Mouse (Mus musculus): ENCODE data around the gene Tshr.
"Not testable (repeated sequence)": the region's sequence is repeated elsewhere in the genome, so short reads cannot be mapped to it uniquely, and the experiment has no call there.

Tshr gene

DNA sequence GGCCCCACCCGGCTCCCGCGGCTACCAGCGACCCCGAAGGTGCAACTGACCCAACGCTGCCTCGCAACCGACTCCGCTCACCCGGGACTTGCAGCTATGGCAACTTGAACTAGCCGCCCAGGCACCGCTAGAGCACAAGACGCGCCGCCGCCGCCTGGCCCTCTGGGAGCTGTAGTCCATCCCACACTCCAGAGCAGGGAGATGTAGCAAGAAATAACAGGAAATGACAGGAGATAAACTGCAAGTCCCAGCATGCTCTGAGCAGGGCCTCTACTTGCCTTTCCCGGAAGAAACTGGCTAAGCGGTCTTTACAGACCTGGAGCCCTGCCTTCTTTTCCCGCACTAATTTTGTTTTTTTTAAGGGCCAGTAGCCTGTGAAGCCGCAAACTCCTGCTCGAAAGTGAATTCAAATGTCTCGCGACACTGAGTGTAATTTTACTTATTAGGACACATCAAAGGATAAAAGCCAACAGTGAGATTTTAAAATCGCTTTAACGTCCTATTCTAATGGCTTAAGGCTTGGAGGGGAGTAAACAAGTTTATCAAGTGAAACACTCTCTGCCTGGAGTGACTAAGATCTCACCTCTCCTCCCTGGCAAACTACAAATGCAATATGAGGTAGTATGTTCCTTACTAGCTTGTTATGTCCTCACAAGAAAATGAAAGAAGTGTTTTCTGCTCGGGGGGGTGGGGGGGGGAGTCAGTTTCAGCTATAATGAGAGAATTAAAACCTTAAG, at the start of gene Tshr, which contains the start of gene Cep128:
Gene Tshr, plus strand, starts transcription at position 283 of the 737 bp plus-strand sequence.
Gene Cep128, minus strand, starts transcription at position 129 of the 737 bp plus-strand sequence.
- DNase-seq (ENCODE audit: low spot score in 2 of 2): peak; percentile 94 to 95

DNA sequence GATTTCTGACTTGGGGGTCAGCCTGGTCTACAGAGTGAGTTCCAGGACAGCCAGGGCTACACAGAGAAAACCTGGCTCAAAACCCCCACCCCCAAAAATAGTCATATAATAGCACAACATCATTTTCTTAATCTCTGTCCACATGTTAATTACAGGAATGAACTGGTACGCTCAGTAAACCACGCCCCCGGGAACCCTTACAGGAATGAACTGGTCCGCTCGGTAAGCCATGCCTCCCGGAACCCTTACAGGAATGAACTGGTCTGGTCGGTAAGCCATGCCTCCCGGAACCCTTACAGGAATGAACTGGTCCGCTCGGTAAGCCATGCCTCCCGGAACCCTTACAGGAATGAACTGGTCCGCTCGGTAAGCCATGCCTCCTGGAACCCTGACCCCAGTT, 45.7 kb upstream of the Tshr start:
- DNase-seq (ENCODE audit: low spot score in 2 of 2): not testable (repeated sequence)

DNA sequence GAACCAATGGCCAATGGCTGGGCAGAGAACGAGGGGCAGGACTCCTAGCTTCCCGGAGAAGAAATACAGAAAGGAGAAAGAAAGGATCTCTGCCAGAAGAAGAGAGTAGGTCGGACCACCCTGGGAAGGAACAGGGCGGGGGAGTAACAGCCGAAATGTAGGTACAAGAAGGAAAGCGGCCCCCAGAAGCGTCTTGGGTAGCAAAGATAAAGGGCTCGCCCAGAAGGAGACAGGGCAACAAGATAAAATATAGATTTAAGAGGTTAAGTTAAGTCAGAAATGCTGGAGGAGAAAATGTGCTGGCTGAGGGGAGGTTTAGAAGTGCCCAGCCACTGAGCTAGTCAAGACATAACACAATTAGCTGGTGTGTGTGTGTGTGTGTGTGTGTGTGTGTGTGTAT, 30.6 kb upstream of the Tshr start:
- DNase-seq (ENCODE audit: low spot score in 2 of 2): no peak

- DNase-seq (ENCODE audit: low spot score in 2 of 2): no peak
These were observed 15.2 kb upstream of the Tshr start for GRCm38 (mm10) chr12:91369173-91369572.

DNA sequence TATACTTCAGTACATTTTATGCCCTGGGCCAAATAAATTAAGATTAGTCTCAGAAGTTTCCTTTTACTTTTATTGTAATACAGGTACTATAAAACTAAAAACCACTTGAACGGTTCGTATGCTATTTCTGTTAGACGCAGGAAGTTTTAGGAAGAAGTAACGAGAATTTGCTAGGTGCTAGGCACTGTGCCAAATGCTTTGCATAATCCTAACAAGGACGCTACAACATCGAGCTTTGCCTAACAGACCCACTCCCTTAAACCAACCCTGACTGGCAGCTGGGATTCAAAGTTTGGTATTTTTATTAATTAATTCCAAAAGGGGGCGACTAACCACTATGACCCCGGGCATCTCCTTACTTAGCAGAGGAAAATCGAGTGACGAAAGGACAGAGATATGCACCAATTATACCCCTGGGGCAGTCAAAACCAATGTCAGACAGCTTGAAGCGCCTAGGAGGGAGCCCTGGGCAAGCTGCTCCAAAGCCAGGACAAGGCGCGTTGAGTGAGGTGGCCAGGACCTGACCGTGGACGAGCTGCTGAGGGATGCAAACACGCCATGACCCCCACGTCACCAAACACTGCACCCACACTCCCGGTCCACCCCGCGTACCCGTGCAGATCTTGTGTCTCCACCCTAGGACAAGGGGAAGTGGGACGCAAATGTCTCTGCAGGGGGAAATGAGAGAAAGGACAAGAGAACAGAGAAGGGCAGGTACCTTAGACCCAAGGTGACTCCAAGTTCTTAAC, 673 bp upstream of the Tshr start:
- DNase-seq (ENCODE audit: low spot score in 2 of 2): no peak

DNA sequence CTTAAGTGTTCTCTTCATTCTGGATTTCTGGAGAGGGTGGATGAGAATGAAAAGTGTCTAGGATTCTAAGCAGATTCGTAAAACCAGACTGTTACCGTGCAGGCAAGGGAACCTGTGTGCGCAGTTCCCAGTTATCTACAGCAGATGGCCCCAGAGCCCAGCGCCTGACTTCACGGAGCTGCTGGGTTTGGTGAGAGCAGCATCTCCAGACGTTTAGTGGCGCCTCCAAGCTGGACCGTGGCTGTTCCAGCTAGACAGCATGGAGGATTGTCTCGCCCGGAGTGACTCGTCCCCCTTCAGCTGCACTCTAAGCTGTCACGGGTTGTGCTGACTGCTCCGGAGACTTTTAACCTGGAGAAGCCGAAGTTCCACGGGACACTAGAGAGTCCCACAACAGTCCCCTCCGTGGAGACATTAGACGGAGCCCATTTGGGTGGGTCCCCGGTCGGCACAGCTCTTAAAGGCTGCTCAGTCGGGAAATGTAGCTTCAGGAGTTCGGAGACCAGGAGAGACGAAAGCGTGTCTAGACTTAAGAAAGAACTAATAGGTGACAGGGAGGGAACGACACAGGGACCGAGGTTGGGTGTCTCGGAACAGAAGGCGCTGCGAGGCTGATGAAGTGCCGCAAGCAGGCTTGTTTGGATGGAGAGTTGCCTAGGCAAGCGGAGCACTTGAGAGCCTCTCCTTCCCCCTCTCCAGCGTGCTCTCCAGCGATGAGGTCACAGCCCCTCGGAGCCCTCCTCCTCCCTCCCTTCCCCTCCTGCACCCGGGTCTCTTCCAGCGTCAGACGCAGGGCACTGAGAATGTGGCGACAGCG, 16.1 kb downstream of the Tshr start:
- DNase-seq (ENCODE audit: low spot score in 2 of 2): peak in 1 of 2 experiments; percentile 22

- no peak for DNase-seq (ENCODE audit: low spot score in 2 of 2)
These were observed 16.6 kb downstream of the Tshr start for GRCm38 (mm10) chr12:91401049-91401352.

DNA sequence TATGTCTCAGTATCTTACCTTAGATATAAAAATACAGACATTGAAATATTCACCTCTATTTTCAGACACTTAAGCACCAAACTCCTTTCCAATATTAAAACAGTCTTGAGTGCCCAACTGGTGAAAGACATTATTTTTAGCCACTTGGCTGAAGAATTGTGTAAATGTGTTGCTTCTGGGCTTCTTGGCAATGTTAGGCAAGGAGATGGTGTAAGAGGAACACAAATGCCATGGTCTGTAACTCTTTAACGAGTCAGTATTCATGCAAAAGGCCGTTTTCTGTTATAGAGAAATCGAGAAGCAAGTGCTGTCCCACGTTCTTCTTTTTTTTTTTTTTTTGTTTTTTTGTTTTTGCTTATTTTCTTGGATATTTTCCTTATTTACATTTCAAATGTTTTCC, 25.9 kb downstream of the Tshr start:
- no peak for DNase-seq (ENCODE audit: low spot score in 2 of 2)

DNA sequence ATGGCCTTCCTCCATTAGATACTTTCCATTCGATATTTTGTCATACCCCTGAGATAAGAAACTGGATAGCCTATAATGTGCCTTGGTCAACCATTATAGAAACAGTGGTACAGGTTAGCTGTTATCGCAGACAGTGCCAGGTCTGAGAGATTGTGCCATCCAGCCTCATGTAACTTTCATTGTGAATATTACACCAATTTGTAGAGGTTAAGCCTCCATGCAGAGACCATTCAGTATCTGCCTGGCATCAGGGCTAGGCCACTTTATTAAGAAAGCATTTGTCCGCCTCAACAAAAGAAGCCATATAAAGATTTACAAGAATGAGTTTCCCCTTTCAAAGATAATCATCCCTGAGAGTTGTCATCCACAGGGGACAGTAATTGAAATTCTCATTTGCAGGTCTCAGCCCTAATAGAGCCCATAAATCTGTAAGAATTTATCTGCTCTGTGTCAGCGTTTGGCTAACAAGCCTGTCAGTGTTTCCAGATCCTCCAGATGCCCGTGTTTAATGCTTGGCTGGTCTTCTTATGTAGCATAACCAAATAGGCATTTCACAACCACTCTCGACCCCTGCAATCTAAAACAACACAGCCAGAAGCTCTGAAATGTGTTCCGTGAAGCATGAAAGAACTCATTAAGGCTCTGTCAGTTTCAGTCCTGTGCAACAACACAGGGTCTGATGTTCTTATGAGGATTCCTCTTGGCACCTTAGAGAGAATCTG, 28.3 kb downstream of the Tshr start:
- no peak for DNase-seq (ENCODE audit: low spot score in 2 of 2)

DNA sequence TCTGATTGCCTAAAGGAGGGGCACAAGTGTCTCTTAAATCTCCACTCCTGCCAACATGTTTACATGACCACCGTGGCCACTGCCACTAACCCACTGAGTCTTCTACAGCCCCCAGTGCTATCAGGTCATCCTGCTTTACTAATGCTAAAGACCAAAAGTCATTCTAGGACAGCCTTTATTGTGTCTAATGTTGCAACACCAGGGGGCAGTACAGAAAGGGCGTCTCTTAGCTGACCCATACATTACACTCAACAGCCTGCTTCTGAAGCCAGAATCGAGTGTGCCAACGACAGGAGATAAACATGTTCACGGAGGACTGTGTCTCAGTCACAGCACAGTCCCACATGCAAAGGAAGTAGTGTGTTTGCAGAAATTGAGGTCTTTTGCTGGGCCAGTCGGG, 30.7 kb downstream of the Tshr start:
- no peak for DNase-seq (ENCODE audit: low spot score in 2 of 2)

DNA sequence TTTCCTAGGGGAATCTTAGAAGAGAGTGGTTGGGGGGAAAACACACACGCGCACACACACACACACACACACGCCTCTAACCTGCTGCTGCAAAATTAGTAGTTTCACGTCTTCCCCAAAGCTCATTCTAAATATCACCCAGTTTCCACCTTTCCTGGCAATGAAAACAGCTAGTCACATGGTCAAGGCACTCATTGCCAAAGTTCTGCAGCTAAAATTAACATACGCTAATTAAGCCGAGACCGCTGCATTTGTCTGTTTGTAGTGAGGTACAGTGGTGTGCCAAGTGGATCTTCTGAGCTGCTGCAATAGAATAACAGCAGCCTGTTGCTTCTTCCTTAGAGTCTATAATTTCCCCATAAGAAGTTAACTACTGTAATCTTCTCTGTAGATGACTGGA, 32.5 kb downstream of the Tshr start:
- DNase-seq (ENCODE audit: low spot score in 2 of 2): no peak

DNA sequence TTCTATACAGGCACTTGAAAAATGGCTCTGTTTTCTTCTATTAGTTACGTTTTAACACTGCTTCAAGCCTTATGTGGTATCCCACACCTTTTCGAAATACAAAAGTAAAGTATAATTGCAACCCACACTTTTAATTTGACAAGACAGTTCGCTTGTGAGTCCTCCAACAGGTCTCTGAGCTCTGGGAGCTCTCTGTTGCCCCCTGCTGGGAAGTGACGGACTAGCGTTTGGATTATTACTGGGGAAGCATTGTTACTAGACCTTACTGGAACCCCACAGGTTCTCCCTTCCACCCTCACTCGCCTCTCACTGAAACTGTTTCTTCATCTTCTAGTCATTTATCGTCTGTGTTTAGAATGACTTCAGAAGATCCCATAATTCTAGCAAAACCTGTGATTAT, 34.4 kb downstream of the Tshr start:
- DNase-seq (ENCODE audit: low spot score in 2 of 2): peak in 1 of 2 experiments; percentile 8

- DNase-seq (ENCODE audit: low spot score in 2 of 2): no peak
These were observed 36.9 kb downstream of the Tshr start for GRCm38 (mm10) chr12:91421272-91421671.

DNA sequence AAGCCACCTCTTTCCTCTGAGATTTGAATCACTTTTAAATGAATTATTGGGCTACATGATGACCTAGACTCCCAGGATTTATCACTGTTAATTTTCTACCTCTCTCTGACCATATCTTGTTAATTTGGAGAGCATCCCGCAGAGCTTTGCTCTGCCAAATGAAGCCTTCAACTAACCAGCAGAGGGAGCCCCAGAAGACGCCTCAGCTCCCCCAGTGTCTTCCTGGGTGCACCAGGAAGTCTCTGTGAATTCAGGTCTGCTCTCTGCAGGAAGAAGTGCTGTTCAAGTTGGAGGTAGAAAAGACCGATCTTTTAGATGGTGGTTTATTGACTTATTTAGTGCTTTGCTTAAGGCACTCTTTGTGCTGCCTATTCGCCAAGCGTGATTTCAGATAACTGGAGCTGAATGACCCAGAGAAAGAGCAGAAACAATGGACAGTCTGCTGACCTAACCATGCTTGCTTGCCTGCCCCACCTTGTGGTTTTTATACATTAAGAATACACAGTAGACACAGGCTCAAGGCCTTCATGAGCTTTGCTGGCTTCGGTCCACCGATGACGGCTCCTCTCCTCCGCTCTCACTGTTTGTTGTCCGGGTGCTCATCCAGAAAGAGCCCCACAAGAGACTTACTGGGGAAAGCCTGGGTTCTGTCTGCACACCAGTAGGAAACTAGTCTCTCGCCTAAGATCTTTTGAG, 38.9 kb downstream of the Tshr start:
- DNase-seq (ENCODE audit: low spot score in 2 of 2): no peak

GRCm38 (mm10) chr12:91426499-91426898, 42.1 kb downstream of the Tshr start:
- no peak for DNase-seq (ENCODE audit: low spot score in 2 of 2)

DNA sequence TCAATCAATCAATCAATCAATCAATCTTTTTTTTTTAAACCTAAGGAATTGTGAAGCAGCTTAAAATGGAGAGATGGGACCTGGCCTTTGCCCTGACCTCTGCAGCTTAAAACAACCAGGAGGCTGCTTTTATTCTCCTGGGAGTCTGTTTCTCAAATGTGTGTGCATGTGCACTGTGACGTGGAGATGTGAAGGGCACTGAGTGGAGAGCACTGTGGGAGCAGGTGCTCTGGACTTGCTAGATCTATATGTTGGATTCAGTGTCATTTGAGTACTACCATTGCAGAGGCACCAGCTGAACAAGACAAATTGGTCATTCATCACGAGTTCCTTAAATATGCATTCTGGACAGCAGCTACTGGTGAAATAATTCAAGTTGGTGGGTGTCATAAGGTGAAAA, 42.8 kb downstream of the Tshr start:
- DNase-seq (ENCODE audit: low spot score in 2 of 2): no peak

DNA sequence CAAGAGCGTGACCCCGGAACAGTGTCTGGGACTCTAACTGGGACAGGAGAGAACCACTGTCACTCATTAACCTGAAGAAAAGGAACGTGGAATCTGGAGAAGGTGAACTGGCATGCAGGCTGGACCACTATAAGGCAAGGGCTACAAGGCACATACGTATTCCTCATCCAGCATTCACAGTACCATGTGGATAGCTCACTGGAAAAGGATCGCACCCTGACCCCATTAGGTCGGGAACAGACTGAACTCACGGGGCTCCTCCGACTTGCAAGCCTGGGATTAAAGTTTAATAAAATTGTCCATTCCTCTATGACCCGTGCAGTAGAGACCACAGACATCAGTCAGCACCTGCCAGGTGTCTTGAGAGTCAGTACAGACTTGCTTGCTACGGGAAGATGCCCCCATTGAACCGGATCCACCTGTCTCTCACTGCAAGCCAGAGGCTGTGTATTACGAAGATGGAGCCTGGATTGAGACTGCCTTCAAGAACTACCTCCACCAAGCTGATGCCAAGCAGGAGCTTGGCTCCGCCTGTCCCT, 97.9 kb downstream of the Tshr start:
- DNase-seq (ENCODE audit: low spot score in 2 of 2): no peak

- no peak for DNase-seq (ENCODE audit: low spot score in 2 of 2)
These were observed 102.0 kb downstream of the Tshr start for GRCm38 (mm10) chr12:91486342-91486741.

- no peak for DNase-seq (ENCODE audit: low spot score in 2 of 2)
These were observed 104.0 kb downstream of the Tshr start for GRCm38 (mm10) chr12:91488406-91488805.

- no peak for DNase-seq (ENCODE audit: low spot score in 2 of 2)
These were observed 111.3 kb downstream of the Tshr start for GRCm38 (mm10) chr12:91495497-91496225.

All from heart, adult 9 months (tissue).